Mouse (Mus musculus) cerebellum, adult 2 months (tissue): ENCODE measurements at regions not wholly inside any gene's neighbourhood (a gene's known extent, or its start where the extent isn't known, plus 50 kb on each side); places are given as distances from the start of the nearest gene placed in this dataset.

Source experiments
- DNase-seq, 2 experiments: peaks; one replicate each; pipeline ENCODE4 v3.0.0; 2021
- H3K27ac ChIP-seq: fragments of 200-500 bp; 2 replicates; pipeline ENCODE4 v1.5.1; 2012; ENCODE audit warnings: low read length, control low read depth, inconsistent platforms; ENCODE audit not compliant: insufficient read depth
- H3K27me3 ChIP-seq: fragments of 200-500 bp; 2 replicates; pipeline ENCODE4 v1.6.1; 2012; ENCODE audit warnings: inconsistent platforms, mild to moderate bottlenecking, low read length, moderate library complexity; ENCODE audit not compliant: control insufficient read depth, insufficient read depth
- H3K4me1 ChIP-seq: fragments of 200-500 bp; 2 replicates; pipeline ENCODE4 v1.6.1; 2011; ENCODE audit warnings: low read length; ENCODE audit not compliant: control insufficient read depth, insufficient read depth
- H3K4me3 ChIP-seq: fragments of 200-500 bp; replicated peaks from 2 replicates; pipeline ENCODE3; 2011; ENCODE audit warnings: mild to moderate bottlenecking, low read depth, low read length, control low read depth; ENCODE audit not compliant: insufficient read depth
- CTCF ChIP-seq: fragments of 200-500 bp; IDR thresholded peaks from 2 replicates; pipeline ENCODE4 v1.5.1; 2011; ENCODE audit warnings: low read depth, mild to moderate bottlenecking, control low read depth, low read length, moderate library complexity, borderline replicate concordance; ENCODE audit not compliant: insufficient read depth
- POLR2A ChIP-seq: fragments of 200-500 bp; IDR thresholded peaks from 2 replicates; pipeline ENCODE4 v1.6.1; 2011; ENCODE audit warnings: low read length, control low read depth, borderline replicate concordance; ENCODE audit not compliant: insufficient read depth
- WGBS: fragments of 180-500 bp; shearing (Covaris S2); methylation state at CpG from one replicate; pipeline ENCODE4 v1.1.7; 2018; 5-methylcytosine and 5-hydroxymethylcytosine counted together

DNA sequence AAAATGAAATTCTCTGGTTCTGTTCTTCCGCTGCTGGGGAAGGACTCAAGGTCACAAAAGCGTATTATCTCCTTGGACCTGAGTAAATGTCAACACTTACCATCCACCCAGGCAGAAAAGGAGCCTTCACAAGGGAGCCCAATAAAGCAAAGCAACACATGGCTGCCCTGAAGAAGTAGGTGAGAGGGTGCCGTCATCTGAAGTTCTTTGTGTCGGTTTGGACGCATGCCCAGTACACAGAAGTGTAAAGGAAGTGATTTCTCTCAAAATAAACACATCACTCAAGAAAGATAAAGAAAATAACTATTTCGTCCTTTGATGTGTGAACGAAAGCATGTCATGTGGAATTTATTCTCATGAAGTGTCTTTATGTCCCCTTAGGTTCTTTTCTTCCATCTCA, 559.0 kb upstream of the A1bg start:
- Histone ChIP-seq H3K4me1 (no peaks in the 10 kb centered on the region; the same call in 1 of the 2 replicates), H3K27ac (no peak overlapping the region), H3K27me3 (no peaks in the 10 kb centered on the region), H3K4me3 (no peak overlapping the region)
- DNase-seq, result no peak
- no peak for TF ChIP-seq POLR2A
- no peak for TF ChIP-seq CTCF
- WGBS, result 51% methylated on average over 7 of the region's 7 CpGs

GRCm38 (mm10) chr15:61473900-61474299, 551.1 kb upstream of the A1bg start:
- DNase-seq, result no peak
- no peak for TF ChIP-seq CTCF
- no peak for TF ChIP-seq POLR2A
- Histone ChIP-seq H3K4me1 (no peaks in the 10 kb centered on the region; the same call in 1 of the 2 replicates), H3K4me3 (no peak overlapping the region), H3K27ac (no peak overlapping the region), H3K27me3 (no peaks in the 10 kb centered on the region)
- 31% methylated on average over 1 of the region's 1 CpGs for WGBS

DNA sequence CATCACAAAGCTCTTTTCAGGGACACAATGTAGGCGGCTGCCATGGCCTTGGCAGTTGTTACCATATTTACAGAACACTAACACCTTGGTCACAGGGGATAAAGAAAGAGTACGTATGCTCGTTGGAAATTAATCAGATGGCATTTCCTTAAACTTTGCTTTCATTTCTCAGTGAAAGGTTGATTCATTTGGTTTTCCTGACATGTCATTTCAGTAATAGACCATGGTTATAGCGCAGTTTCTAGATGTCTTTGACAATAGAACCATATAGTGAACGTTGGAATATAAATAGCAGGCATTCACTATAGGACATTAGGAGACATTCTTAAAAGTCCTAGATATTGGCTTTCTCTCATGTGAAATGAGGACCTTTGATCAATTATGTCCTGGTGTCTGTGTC, 532.2 kb upstream of the A1bg start:
- H3K27me3 ChIP-seq, result no peaks in the 10 kb centered on the region
- WGBS, result 90% methylated on average over 5 of the region's 5 CpGs
- no peak overlapping the region for H3K4me3 ChIP-seq
- TF ChIP-seq CTCF, result no peak
- no peak overlapping the region for H3K27ac ChIP-seq
- DNase-seq, result no peak
- no peaks in the 10 kb centered on the region for H3K4me1 ChIP-seq

GRCm38 (mm10) chr15:61454350-61454671, 531.5 kb upstream of the A1bg start:
- TF ChIP-seq POLR2A (no peak), CTCF (no peak)
- no peaks in the 10 kb centered on the region for H3K4me1 ChIP-seq
- H3K4me3 ChIP-seq, result no peak overlapping the region
- no peaks in the 10 kb centered on the region for H3K27me3 ChIP-seq
- no peak for DNase-seq
- 29% methylated on average over 1 of the region's 1 CpGs for WGBS
- no peak overlapping the region for H3K27ac ChIP-seq

- TF ChIP-seq POLR2A, result no peak
- Histone ChIP-seq H3K4me1 (no peaks in the 10 kb centered on the region), H3K4me3 (no peak overlapping the region), H3K27ac (no peak overlapping the region), H3K27me3 (no peaks in the 10 kb centered on the region)
- no peak for DNase-seq
- WGBS, result 79% methylated on average over 5 of the region's 5 CpGs
Observed at GRCm38 (mm10) chr15:61453656-61454349, 531.0 kb upstream of the A1bg start.

- no peaks in the 10 kb centered on the region for H3K4me1 ChIP-seq
- no peak overlapping the region for H3K4me3 ChIP-seq
- 78% methylated on average over 3 of the region's 3 CpGs for whole genome bisulfite sequencing
- TF ChIP-seq CTCF (no peak), POLR2A (no peak)
- no peak overlapping the region for H3K27ac ChIP-seq
- no peaks in the 10 kb centered on the region for H3K27me3 ChIP-seq
- no peak for DNase-seq
Observed at GRCm38 (mm10) chr15:61450217-61450616, 527.4 kb upstream of the A1bg start.

- Histone ChIP-seq H3K4me1 (no peaks in the 10 kb centered on the region), H3K27ac (no peak overlapping the region), H3K4me3 (no peak overlapping the region), H3K27me3 (no peaks in the 10 kb centered on the region)
- DNase-seq, result no peak
- WGBS, result 95% methylated on average over 2 of the region's 2 CpGs
- TF ChIP-seq CTCF (no peak), POLR2A (no peak)
Observed at GRCm38 (mm10) chr15:61448482-61448881, 525.7 kb upstream of the A1bg start.

DNA sequence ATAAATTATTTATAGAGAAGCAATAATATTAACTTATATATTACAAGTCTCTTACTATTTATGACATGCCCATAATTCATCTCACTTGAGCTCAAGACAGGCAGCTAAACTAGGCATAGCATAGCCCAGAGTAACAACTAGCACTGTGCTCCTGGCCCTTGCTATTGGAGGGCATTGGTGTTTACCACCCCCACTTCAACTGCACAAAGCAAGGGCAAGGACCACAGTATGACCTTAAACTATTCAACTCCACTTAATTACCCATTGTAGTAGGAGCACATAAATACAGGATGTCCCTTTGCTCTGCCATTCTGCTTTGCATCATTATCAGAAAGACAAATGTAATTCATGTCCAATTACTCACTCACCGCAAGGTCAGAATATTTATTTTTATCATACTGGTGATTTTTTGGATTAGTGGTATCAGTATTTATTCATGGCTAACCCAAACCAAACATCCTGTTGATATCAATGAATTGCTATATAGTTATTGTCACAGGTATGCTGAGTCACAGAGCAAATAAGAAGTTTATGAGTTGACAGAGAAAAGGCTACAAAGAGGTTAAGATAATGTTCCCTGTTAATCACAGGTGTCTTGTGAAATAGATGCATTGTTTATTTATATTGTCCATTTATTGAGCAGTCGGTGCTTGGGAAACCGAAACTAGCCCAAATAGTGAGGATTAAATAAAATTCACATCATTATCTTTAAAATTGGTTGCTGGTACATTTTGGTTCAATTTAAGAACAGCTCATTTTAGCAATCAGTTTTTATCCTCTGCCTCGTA, 523.4 kb upstream of the A1bg start:
- 94% methylated on average over 4 of the region's 4 CpGs for WGBS
- no peaks in the 10 kb centered on the region for H3K4me1 ChIP-seq

More for the DNA sequence above, 523.4 kb upstream of the A1bg start:
- DNase-seq, result no peak
- TF ChIP-seq CTCF (no peak), POLR2A (no peak)
- Histone ChIP-seq H3K27me3 (no peaks in the 10 kb centered on the region), H3K4me3 (no peak overlapping the region), H3K27ac (no peak overlapping the region)
